Mouse (Mus musculus): ENCODE measurements at regions not wholly inside any gene's neighbourhood (a gene's known extent, or its start where the extent isn't known, plus 50 kb on each side); places are given as distances from the start of the nearest gene placed in this dataset.

DNA sequence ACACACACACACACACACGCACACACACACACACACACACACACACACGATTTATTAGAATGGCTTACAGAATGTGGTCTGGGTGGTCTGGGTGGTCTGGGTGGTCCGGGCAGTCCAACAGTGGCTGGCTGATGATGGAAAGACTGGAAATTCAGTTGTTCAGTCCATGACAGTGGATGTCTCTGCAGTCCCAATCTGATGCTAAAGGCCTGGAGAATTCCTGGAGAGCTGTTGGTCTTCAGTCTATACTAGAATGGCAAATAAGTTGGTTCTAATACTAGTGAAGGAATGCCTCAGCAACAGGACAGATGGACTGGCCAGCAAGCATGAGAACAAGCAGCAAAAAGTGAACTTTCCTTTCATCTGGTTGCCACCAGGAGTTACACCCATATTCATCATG, 87.9 kb downstream of the Foxi3 start:
- Histone ChIP-seq H3K4me3 (ENCODE audit: low read depth, low read length) (no peak overlapping the region), H3K27ac (ENCODE audit: low read length) (no peak overlapping the region), H3K9ac (replicated peaks; ENCODE audit: low read depth) (no peak overlapping the region), H3K4me2 (replicated peaks; ENCODE audit: low read depth, low read length) (no peak overlapping the region), H3K36me3 (ENCODE audit: insufficient read depth, low read length) (no peaks in the 10 kb centered on the region), H3K4me1 (ENCODE audit: insufficient read depth, low read depth, low read length) (no peaks in the 10 kb centered on the region), H3K9me3 (ENCODE audit: low read length) (no peaks in the 10 kb centered on the region), H3K27me3 (replicated peaks; ENCODE audit: insufficient read depth, low read length) (no peaks in the 10 kb centered on the region)
- DNase-seq (ENCODE audit: low spot score): no peak
- WGBS: 80% methylated on average over 3 of the region's 3 CpGs
- TF ChIP-seq CTCF (IDR thresholded peaks at IDR 0.05) (no peak), EP300 (IDR thresholded peaks at IDR 0.05) (no peak)
- ATAC-seq: no peak

DNA sequence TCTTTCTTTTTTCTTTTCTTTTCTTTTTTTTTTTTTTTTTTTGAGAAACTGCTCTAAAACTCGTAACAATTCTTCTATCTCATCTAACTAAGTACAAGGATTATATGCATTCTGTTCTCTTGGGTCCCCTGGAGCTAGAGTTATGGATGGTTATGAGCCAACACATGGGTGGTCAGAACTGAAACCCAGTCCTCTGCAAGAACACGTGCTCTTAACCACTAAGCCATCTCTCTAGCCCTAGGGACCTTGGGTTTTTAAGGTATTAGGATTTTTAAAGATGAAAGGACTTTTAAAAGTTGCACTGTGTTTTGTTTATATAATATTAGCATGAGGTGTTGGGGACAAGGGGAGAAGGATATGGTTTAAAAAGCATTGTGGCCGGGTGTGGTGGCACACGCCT, 88.9 kb downstream of the Foxi3 start:
- Histone ChIP-seq H3K4me3 (ENCODE audit: low read depth, low read length) (no peak overlapping the region), H3K27me3 (replicated peaks; ENCODE audit: insufficient read depth, low read length) (no peaks in the 10 kb centered on the region), H3K9me3 (ENCODE audit: low read length) (no peaks in the 10 kb centered on the region), H3K27ac (ENCODE audit: low read length) (no peak overlapping the region), H3K36me3 (ENCODE audit: insufficient read depth, low read length) (no peaks in the 10 kb centered on the region), H3K4me2 (replicated peaks; ENCODE audit: low read depth, low read length) (no peak overlapping the region), H3K9ac (replicated peaks; ENCODE audit: low read depth) (no peak overlapping the region), H3K4me1 (ENCODE audit: insufficient read depth, low read depth, low read length) (no peaks in the 10 kb centered on the region)
- ATAC-seq (no peak), DNase-seq (ENCODE audit: low spot score) (no peak)
- no peak for TF ChIP-seq EP300 (IDR thresholded peaks at IDR 0.05)
- TF ChIP-seq CTCF (IDR thresholded peaks at IDR 0.05): no peak
- 78% methylated on average over 4 of the region's 4 CpGs for whole genome bisulfite sequencing

DNA sequence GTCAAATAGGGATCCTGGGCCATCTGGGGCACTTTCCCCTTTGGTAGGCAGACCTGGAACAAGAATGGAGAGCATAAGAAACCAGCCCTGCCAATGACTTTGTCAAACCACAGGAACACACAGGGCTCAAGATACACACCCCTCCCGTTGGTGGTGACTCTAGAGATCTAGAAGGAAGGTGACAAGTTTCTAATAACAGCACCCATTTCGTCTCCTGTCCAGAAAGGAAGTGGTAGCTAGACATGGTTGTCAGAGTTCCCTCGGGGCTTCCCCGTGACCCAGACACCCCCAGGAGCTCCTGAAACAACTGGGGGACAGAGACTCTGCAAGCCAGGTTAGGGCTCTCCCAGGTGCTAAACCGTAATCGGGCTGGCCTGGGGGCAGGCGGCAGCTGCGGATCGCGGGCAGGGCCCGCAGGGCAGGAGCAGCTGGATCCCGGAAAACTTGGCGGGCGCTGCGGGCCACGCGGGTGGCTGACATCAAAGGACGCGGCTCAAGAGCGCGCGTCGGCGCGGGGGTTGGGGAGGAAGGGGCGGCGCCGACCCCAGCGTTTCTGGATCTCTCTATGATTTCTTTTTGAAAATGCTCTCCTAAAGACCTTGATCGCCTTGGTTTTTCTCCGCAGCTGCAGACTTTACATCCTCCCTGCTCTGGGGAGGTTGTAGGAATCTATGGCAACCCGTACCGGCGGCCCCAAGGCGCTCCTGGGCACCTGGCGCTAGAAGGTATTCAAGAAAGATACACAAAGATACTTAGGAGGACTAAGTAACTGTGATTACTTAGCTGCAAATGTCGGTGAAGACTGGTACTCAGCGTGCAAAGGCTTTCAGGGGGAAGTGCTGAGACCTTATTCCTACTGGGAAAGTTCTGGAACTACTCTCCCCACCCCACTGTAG, 92.1 kb downstream of the Foxi3 start:
- no peak overlapping the region for H3K27ac ChIP-seq (ENCODE audit: low read length)
- no peak for TF ChIP-seq EP300 (IDR thresholded peaks at IDR 0.05)
- TF ChIP-seq CTCF (IDR thresholded peaks at IDR 0.05): no peak
- DNase-seq (ENCODE audit: low spot score): no peak
- no peaks in the 10 kb centered on the region for H3K27me3 ChIP-seq (replicated peaks; ENCODE audit: insufficient read depth, low read length)
- H3K4me3 ChIP-seq (ENCODE audit: low read depth, low read length): peak overlapping the region; percentile 35
- WGBS: 2% methylated on average over 37 of the region's 38 CpGs
- no peaks in the 10 kb centered on the region for H3K9me3 ChIP-seq (ENCODE audit: low read length)
- peak overlapping the region; percentile 81 for H3K4me2 ChIP-seq (replicated peaks; ENCODE audit: low read depth, low read length)
- H3K9ac ChIP-seq (replicated peaks; ENCODE audit: low read depth): no peak overlapping the region
- ATAC-seq: no peak; the same call in 1 of the 2 replicates
- H3K36me3 ChIP-seq (ENCODE audit: insufficient read depth, low read length): no peaks in the 10 kb centered on the region
- no peaks in the 10 kb centered on the region for H3K4me1 ChIP-seq (ENCODE audit: insufficient read depth, low read depth, low read length)

GRCm38 (mm10) chr6:71050248-71050647, 93.9 kb downstream of the Foxi3 start:
- Histone ChIP-seq H3K9ac (replicated peaks; ENCODE audit: low read depth) (no peak overlapping the region), H3K9me3 (ENCODE audit: low read length) (no peaks in the 10 kb centered on the region), H3K27ac (ENCODE audit: low read length) (no peak overlapping the region), H3K4me2 (replicated peaks; ENCODE audit: low read depth, low read length) (no peak overlapping the region), H3K27me3 (replicated peaks; ENCODE audit: insufficient read depth, low read length) (no peaks in the 10 kb centered on the region), H3K4me3 (ENCODE audit: low read depth, low read length) (no peak overlapping the region), H3K4me1 (ENCODE audit: insufficient read depth, low read depth, low read length) (no peaks in the 10 kb centered on the region), H3K36me3 (ENCODE audit: insufficient read depth, low read length) (no peaks in the 10 kb centered on the region)
- TF ChIP-seq CTCF (IDR thresholded peaks at IDR 0.05): no peak
- TF ChIP-seq EP300 (IDR thresholded peaks at IDR 0.05): no peak
- ATAC-seq (no peak), DNase-seq (ENCODE audit: low spot score) (no peak)
- 10% methylated on average over 5 of the region's 5 CpGs for WGBS

DNA sequence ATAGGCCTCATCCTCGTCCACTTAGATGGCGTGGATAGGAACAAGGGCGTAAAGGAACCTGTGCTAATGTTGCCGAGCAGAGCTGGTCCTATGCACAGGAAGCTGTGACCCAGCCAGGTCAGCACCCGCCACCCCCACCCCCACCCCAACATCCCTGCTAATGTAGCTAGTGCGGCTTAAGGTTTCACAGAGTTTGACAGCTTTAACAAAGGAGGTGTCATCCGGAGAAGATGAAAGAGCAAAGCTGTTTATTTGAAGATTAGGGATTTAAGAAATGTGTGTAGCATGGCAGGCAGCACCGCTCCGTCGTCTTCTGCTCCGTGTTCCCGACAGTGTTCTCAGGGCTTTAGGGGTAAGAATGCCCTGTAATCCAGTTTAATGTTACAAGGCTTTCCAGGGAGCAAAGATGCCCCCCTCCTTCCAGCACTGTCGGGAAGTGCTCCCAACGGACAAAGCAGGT, 93.5 kb downstream of the Thnsl2 start:
- no peak overlapping the region for H3K9ac ChIP-seq (replicated peaks; ENCODE audit: low read depth)
- ATAC-seq (no peak), DNase-seq (ENCODE audit: low spot score) (no peak)
- H3K9me3 ChIP-seq (ENCODE audit: low read length): no peaks in the 10 kb centered on the region
- no peaks in the 10 kb centered on the region for H3K4me1 ChIP-seq (ENCODE audit: insufficient read depth, low read depth, low read length)
- H3K27ac ChIP-seq (ENCODE audit: low read length): no peak overlapping the region
- WGBS: 19% methylated on average over 14 of the region's 14 CpGs
- TF ChIP-seq EP300 (IDR thresholded peaks at IDR 0.05) (no peak), CTCF (IDR thresholded peaks at IDR 0.05) (no peak)
- H3K36me3 ChIP-seq (ENCODE audit: insufficient read depth, low read length): no peaks in the 10 kb centered on the region
- no peak overlapping the region for H3K4me2 ChIP-seq (replicated peaks; ENCODE audit: low read depth, low read length)
- no peak overlapping the region for H3K4me3 ChIP-seq (ENCODE audit: low read depth, low read length)
- H3K27me3 ChIP-seq (replicated peaks; ENCODE audit: insufficient read depth, low read length): no peaks in the 10 kb centered on the region

DNA sequence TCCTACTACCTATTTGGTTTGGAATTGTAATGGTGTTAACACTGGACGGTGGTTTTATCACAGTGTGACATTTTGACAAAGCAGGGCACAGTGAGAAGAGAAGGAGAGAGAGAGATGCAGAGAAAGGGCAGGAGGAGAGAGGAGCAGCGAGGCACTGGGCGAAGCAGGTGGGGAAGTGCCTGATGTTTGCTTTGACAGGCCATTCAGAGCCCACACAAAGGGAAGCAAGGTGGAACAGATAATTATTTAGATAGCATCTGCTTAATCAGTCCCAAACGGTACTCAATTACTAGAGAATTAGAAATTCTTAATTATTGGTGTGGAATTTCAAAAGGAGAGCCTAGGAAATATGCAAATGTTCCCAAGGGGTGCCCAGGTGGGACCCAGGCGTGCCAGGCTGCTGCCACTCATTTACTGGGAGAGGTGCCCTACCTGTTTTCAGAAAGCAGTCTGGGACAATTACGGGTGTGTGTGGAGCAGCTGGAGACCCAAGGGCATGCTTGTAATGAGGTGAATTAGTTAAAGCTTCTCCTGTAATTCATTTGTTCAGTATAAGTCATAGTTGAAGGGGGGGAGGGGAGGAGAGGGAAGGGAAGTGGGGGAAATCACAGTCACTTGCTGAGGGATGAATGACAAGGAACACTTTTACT, 86.9 kb downstream of the Thnsl2 start:
- ATAC-seq: no peak
- Histone ChIP-seq H3K36me3 (ENCODE audit: insufficient read depth, low read length) (no peaks in the 10 kb centered on the region), H3K27me3 (replicated peaks; ENCODE audit: insufficient read depth, low read length) (no peaks in the 10 kb centered on the region), H3K4me2 (replicated peaks; ENCODE audit: low read depth, low read length) (no peak overlapping the region), H3K4me1 (ENCODE audit: insufficient read depth, low read depth, low read length) (no peaks in the 10 kb centered on the region), H3K9ac (replicated peaks; ENCODE audit: low read depth) (no peak overlapping the region), H3K4me3 (ENCODE audit: low read depth, low read length) (no peak overlapping the region), H3K27ac (ENCODE audit: low read length) (no peak overlapping the region), H3K9me3 (ENCODE audit: low read length) (no peaks in the 10 kb centered on the region)
- no peak for DNase-seq (ENCODE audit: low spot score)
- 39% methylated on average over 6 of the region's 6 CpGs for WGBS
- no peak for TF ChIP-seq CTCF (IDR thresholded peaks at IDR 0.05)
